Mouse (Mus musculus) splenic B cell, adult 2 months (primary cell): Measurements from ENCODE around the gene Lhfp.

ENCODE experiments used
- DNase-seq: peaks from one replicate; pipeline ENCODE4 v3.0.0-alpha.2; 2011; ENCODE audit warnings: low read depth, low spot score
- H3K27me3 ChIP-seq: 2 replicates; pipeline ENCODE4 v1.6.1; 2012; ENCODE audit warnings: mild to moderate bottlenecking, low read length, moderate library complexity, mixed read lengths; ENCODE audit not compliant: control insufficient read depth, poor library complexity, insufficient read depth, severe bottlenecking
- H3K36me3 ChIP-seq: 2 replicates; pipeline ENCODE4 v1.6.1; 2012; ENCODE audit warnings: mild to moderate bottlenecking, low read length, moderate library complexity, mixed read lengths; ENCODE audit not compliant: control insufficient read depth, poor library complexity, insufficient read depth, severe bottlenecking

Gene Lhfp

GRCm38 (mm10) chr3:53200175-53200574 is 158.8 kb downstream of the Lhfp start:
- Histone ChIP-seq H3K27me3 (no peaks in the 10 kb centered on the region), H3K36me3 (no peaks in the 10 kb centered on the region)
- no peak for DNase-seq

GRCm38 (mm10) chr3:53200853-53201252 is 159.5 kb downstream of the Lhfp start:
- Histone ChIP-seq H3K27me3 (no peaks in the 10 kb centered on the region), H3K36me3 (no peaks in the 10 kb centered on the region)
- DNase-seq: no peak

- H3K36me3 ChIP-seq: no peaks in the 10 kb centered on the region
- DNase-seq: no peak
- no peaks in the 10 kb centered on the region for H3K27me3 ChIP-seq
Observed at GRCm38 (mm10) chr3:53201670-53202069, 160.3 kb downstream of the Lhfp start.

GRCm38 (mm10) chr3:53202184-53202583 is 160.9 kb downstream of the Lhfp start:
- no peaks in the 10 kb centered on the region for H3K36me3 ChIP-seq
- DNase-seq: no peak
- H3K27me3 ChIP-seq: no peaks in the 10 kb centered on the region

GRCm38 (mm10) chr3:53202698-53203097 is 161.4 kb downstream of the Lhfp start:
- H3K36me3 ChIP-seq: no peaks in the 10 kb centered on the region
- DNase-seq: no peak

GRCm38 (mm10) chr3:53203656-53204055 is 162.3 kb downstream of the Lhfp start:
- Histone ChIP-seq H3K27me3 (no peaks in the 10 kb centered on the region), H3K36me3 (no peaks in the 10 kb centered on the region)
- DNase-seq: no peak

More at GRCm38 (mm10) chr3:53202698-53203097, 161.4 kb downstream of the Lhfp start:
- H3K27me3 ChIP-seq: no peaks in the 10 kb centered on the region

- Histone ChIP-seq H3K27me3 (no peaks in the 10 kb centered on the region), H3K36me3 (no peaks in the 10 kb centered on the region)
- no peak for DNase-seq
Observed at GRCm38 (mm10) chr3:53204348-53204984, 163.1 kb downstream of the Lhfp start.

- DNase-seq: no peak
- H3K36me3 ChIP-seq: no peaks in the 10 kb centered on the region
Observed at GRCm38 (mm10) chr3:53204985-53205365, 163.6 kb downstream of the Lhfp start.

GRCm38 (mm10) chr3:53205706-53206105 is 164.4 kb downstream of the Lhfp start:
- no peaks in the 10 kb centered on the region for H3K27me3 ChIP-seq
- no peak for DNase-seq
- no peaks in the 10 kb centered on the region for H3K36me3 ChIP-seq

More at GRCm38 (mm10) chr3:53204985-53205365, 163.6 kb downstream of the Lhfp start:
- no peaks in the 10 kb centered on the region for H3K27me3 ChIP-seq

GRCm38 (mm10) chr3:53206509-53207224 is 165.3 kb downstream of the Lhfp start:
- DNase-seq: no peak
- Histone ChIP-seq H3K36me3 (no peaks in the 10 kb centered on the region), H3K27me3 (no peaks in the 10 kb centered on the region)

- no peaks in the 10 kb centered on the region for H3K27me3 ChIP-seq
- no peak for DNase-seq
- H3K36me3 ChIP-seq: no peaks in the 10 kb centered on the region
Observed at GRCm38 (mm10) chr3:53207225-53207528, 165.8 kb downstream of the Lhfp start.

- no peak for DNase-seq
- Histone ChIP-seq H3K27me3 (no peaks in the 10 kb centered on the region), H3K36me3 (no peaks in the 10 kb centered on the region)
Observed at GRCm38 (mm10) chr3:53210691-53211526, 169.6 kb downstream of the Lhfp start.

GRCm38 (mm10) chr3:53212599-53212998 is 171.3 kb downstream of the Lhfp start:
- no peaks in the 10 kb centered on the region for H3K36me3 ChIP-seq
- H3K27me3 ChIP-seq: no peaks in the 10 kb centered on the region
- DNase-seq: no peak

- Histone ChIP-seq H3K27me3 (no peaks in the 10 kb centered on the region), H3K36me3 (no peaks in the 10 kb centered on the region)
- DNase-seq: no peak
Observed at GRCm38 (mm10) chr3:53213346-53213745, 172.0 kb downstream of the Lhfp start.

- H3K27me3 ChIP-seq: no peaks in the 10 kb centered on the region
- no peaks in the 10 kb centered on the region for H3K36me3 ChIP-seq
- DNase-seq: no peak
Observed at GRCm38 (mm10) chr3:53213746-53214271, 172.5 kb downstream of the Lhfp start.
